Mouse (Mus musculus): ENCODE results near the gene Usp2. TPM values are rescaled to one million over a fixed set of nuclear protein-coding genes. Genes with fewer than 3 reads are reported as not detected.
A peak's percentile ranks its signal among the peaks of the same experiment; 100 is the strongest.

The Usp2 gene
- polyA plus RNA-seq, 1 experiment = 9.6 TPM

DNA sequence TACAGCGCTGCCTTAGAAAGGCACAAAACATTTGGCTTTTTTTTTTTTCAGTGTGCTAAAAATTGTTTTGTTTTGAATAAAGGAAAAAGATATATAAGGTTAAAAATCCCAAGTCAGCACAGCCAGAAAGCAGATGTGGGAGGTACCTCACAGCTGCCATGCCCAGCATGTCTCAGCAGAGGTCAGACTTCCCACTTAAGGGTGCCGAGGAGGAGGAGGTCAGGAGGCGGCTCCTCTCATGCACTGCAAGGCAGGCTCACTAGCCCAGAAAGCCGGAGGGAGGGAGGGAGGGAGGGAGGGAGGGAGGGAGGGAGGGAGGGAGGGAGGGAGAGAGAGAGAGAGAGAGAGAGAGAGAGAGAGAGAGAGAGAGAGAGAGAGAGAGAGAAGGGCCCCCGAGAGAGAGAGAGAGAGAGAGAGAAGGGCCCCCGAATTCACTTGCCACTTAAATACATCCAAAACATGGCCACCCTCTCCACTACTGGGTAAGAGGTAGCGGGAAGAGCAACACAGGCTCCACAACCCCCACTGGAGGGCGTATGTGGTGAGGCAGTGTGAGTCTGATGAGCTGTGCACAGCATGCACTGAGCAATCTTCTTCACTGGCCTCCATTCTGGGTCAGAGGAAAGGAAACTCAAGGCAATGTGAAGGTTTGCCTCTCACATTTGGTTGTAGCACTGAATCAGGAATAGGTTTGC lies 77.3 kb downstream of the Usp2 start:
- no peaks in the 10 kb centered on the region for H3K9me3 ChIP-seq (replicated peaks; ENCODE audit: control insufficient read depth, insufficient read depth, low read length, poor library complexity, severe bottlenecking)
- no peak overlapping the region for H3K4me3 ChIP-seq (ENCODE audit: low read depth, low read length)
- TF ChIP-seq CTCF (IDR thresholded peaks at IDR 0.05; ENCODE audit: low read depth, low read length) (peak; percentile 48), POLR2A (IDR thresholded peaks at IDR 0.05; ENCODE audit: insufficient read depth, low read length) (no peak)
- H3K27ac ChIP-seq (ENCODE audit: insufficient read depth, low read length) = peak overlapping the region; percentile 33
- peaks cover 23% of the 10 kb centered on the region for H3K36me3 ChIP-seq (ENCODE audit: control insufficient read depth, insufficient read depth, low read length, poor library complexity, severe bottlenecking)
- H3K4me1 ChIP-seq (ENCODE audit: control insufficient read depth, insufficient read depth, low read length) = peaks cover 6% of the 10 kb centered on the region
- no peaks in the 10 kb centered on the region for H3K27me3 ChIP-seq (ENCODE audit: control insufficient read depth, insufficient read depth, low read length, poor library complexity, severe bottlenecking)
- H3K9ac ChIP-seq (ENCODE audit: low read depth, poor library complexity, severe bottlenecking) = 0 out of 2 replicates have a peak overlapping the region, but pooled peaks have one; percentile 6

DNA sequence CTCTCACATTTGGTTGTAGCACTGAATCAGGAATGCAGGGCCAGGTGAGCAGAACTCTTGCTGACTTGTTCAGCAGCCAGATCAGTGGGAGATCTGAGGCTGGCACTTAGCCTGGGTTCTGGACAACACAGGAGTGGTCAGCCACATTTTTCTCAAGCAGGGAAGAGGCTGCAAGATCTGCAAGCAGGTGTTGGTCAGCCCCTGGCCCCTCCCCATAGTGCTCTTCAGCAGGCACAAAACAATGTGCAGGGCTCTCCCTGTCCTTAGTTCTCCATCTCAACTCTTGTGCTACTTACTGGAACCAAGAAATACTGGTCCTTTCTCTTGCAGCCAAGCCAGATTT lies 77.9 kb downstream of the Usp2 start:
- H3K36me3 ChIP-seq (ENCODE audit: control insufficient read depth, insufficient read depth, low read length, poor library complexity, severe bottlenecking) = peaks cover 17% of the 10 kb centered on the region

More for the DNA sequence above, 77.9 kb downstream of the Usp2 start:
- Histone ChIP-seq H3K9ac (ENCODE audit: low read depth, poor library complexity, severe bottlenecking) (no peak overlapping the region), H3K27me3 (ENCODE audit: control insufficient read depth, insufficient read depth, low read length, poor library complexity, severe bottlenecking) (no peaks in the 10 kb centered on the region), H3K4me1 (ENCODE audit: control insufficient read depth, insufficient read depth, low read length) (peaks cover 6% of the 10 kb centered on the region), H3K27ac (ENCODE audit: insufficient read depth, low read length) (peak overlapping the region; percentile 33), H3K4me3 (ENCODE audit: low read depth, low read length) (no peak overlapping the region), H3K9me3 (replicated peaks; ENCODE audit: control insufficient read depth, insufficient read depth, low read length, poor library complexity, severe bottlenecking) (no peaks in the 10 kb centered on the region)
- TF ChIP-seq EP300 (IDR thresholded peaks at IDR 0.05; ENCODE audit: insufficient read depth, low read depth, low read length) (no peak), POLR2A (IDR thresholded peaks at IDR 0.05; ENCODE audit: insufficient read depth, low read length) (no peak), CTCF (IDR thresholded peaks at IDR 0.05; ENCODE audit: low read depth, low read length) (no peak)

Other genes with a start within 250 kb of the Usp2 start
- 11.4 and 15.4 TPM in 2 replicates for gene Thy1, start 23.6 kb upstream of the Usp2 start, polyA plus RNA-seq (2011; ENCODE audit: insufficient read depth, insufficient read length, low read depth, missing spikeins)
- not detected in 2 replicates for gene Mfrp, start 34.7 kb downstream of the Usp2 start, polyA plus RNA-seq (2011; ENCODE audit: insufficient read depth, insufficient read length, low read depth, missing spikeins)
- gene C1qtnf5, start 40.2 kb downstream of the Usp2 start, polyA plus RNA-seq (2011; ENCODE audit: insufficient read depth, insufficient read length, low read depth, missing spikeins) = not detected in 2 replicates
- 0.49 and 0.67 TPM in 2 replicates for gene Gm49380, start 46.5 kb downstream of the Usp2 start, polyA plus RNA-seq (2011; ENCODE audit: insufficient read depth, insufficient read length, low read depth, missing spikeins)
- 34.1 and 34.3 TPM in 2 replicates for gene Rnf26, start 46.5 kb downstream of the Usp2 start, polyA plus RNA-seq (2011; ENCODE audit: insufficient read depth, insufficient read length, low read depth, missing spikeins)
- gene Mcam, start 67.4 kb downstream of the Usp2 start, polyA plus RNA-seq (2011; ENCODE audit: insufficient read depth, insufficient read length, low read depth, missing spikeins) = 57.6 and 58.0 TPM in 2 replicates
- gene Cbl, start 167.0 kb downstream of the Usp2 start, polyA plus RNA-seq (2011; ENCODE audit: insufficient read depth, insufficient read length, low read depth, missing spikeins) = 58.8 and 62.0 TPM in 2 replicates
- gene Ccdc153, start 173.7 kb downstream of the Usp2 start, polyA plus RNA-seq (2011; ENCODE audit: insufficient read depth, insufficient read length, low read depth, missing spikeins) = not detected in 2 replicates
- gene Pdzd3, start 184.4 kb downstream of the Usp2 start, polyA plus RNA-seq (2011; ENCODE audit: insufficient read depth, insufficient read length, low read depth, missing spikeins) = not detected in 2 replicates
- gene Nlrx1, start 201.6 kb downstream of the Usp2 start, polyA plus RNA-seq (2011; ENCODE audit: insufficient read depth, insufficient read length, low read depth, missing spikeins) = 1.6 and 2.3 TPM in 2 replicates
- 0.62 and 1.3 TPM in 2 replicates for gene Abcg4, start 221.6 kb downstream of the Usp2 start, polyA plus RNA-seq (2011; ENCODE audit: insufficient read depth, insufficient read length, low read depth, missing spikeins)
- 24.8 and 27.8 TPM in 2 replicates for gene Hinfp, start 238.7 kb downstream of the Usp2 start, polyA plus RNA-seq (2011; ENCODE audit: insufficient read depth, insufficient read length, low read depth, missing spikeins)

Data from ES-Bruce4 (cell line).